Mouse (Mus musculus) cerebellum, adult 2 months (tissue): ENCODE data around the gene Prmt2.

Experiments
- CTCF ChIP-seq: fragments of 200-500 bp; IDR thresholded peaks from 2 replicates; pipeline ENCODE4 v1.5.1; 2011; ENCODE audit warnings: low read depth, mild to moderate bottlenecking, control low read depth, low read length, moderate library complexity, borderline replicate concordance; ENCODE audit not compliant: insufficient read depth
- POLR2A ChIP-seq: fragments of 200-500 bp; IDR thresholded peaks from 2 replicates; pipeline ENCODE4 v1.6.1; 2011; ENCODE audit warnings: low read length, control low read depth, borderline replicate concordance; ENCODE audit not compliant: insufficient read depth

DNA sequence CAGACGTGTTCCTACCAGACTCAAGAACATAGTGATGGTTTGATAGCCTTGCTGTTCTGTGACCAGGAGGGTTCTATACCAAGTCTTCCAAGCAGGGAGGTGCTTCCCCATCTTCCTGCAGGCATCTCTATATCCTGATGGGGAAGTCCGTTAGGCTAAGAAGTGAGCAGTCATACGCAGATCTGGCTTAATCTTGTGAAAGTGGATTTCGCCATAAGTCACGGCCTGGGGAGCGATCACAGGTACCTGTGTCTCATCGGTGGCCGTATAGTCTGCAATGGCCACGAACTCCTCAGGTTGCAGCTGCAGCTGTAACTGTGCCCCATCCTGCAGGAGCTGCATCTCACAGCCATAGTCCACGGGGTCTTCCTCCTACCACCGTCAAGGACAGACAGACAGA lies 11.7 kb downstream of the Prmt2 start:
- no peak for TF ChIP-seq CTCF
- TF ChIP-seq POLR2A, result no peak
